Mouse (Mus musculus) brain, embryonic 18.5 days (tissue): Measurements from ENCODE around the gene Ankrd13b.

Experiments
- DNase-seq: peaks from one replicate; pipeline ENCODE4 v3.0.0-alpha.2; 2012; ENCODE audit warnings: low read depth, low spot score

The Ankrd13b gene

GRCm38 (mm10) chr11:77492311-77492871 lies 2.9 kb upstream of the Ankrd13b start:
- DNase-seq, result no peak

DNA sequence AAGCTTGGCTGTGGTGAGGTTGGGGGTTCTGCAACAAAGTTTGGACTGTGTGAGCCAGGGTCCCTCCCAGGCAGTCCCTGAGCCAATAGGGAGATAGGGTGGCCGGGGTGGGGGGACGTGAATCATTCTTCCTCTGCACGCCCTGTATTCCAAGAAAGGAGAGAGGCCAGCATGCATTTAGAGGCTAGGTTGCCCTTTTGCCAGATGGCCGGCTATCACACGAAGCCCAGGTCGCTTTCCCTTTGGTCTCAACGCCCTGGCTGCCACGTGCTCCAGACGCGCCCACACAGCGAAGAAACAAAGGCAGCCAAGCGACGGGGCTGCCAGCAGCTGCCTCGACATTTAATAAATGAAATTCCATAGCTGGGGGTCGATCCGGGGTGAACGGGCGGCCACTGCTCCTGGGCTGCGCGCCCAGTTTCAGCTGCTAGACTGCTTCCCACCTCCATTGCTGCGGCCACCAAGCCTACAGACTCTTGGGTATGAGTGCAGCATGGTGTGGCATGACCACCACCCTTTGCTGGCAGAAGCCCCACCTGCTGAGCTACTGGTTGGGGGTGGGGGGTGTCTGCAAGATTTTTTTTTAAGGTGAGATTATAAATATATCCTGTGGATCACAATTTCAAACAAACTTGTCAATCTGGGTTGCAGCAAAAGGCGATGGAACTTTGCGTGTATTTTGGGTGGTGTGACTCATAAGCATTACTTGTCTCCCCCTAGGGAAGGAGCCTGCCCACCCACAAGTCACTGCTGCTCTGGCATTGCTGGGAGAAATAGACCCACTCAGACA lies 2.2 kb upstream of the Ankrd13b start:
- no peak for DNase-seq

- DNase-seq, result peak; percentile 85
These were observed 1.6 kb upstream of the Ankrd13b start for GRCm38 (mm10) chr11:77491123-77491501.

GRCm38 (mm10) chr11:77490451-77490850 lies 973 bp upstream of the Ankrd13b start:
- no peak for DNase-seq

DNA sequence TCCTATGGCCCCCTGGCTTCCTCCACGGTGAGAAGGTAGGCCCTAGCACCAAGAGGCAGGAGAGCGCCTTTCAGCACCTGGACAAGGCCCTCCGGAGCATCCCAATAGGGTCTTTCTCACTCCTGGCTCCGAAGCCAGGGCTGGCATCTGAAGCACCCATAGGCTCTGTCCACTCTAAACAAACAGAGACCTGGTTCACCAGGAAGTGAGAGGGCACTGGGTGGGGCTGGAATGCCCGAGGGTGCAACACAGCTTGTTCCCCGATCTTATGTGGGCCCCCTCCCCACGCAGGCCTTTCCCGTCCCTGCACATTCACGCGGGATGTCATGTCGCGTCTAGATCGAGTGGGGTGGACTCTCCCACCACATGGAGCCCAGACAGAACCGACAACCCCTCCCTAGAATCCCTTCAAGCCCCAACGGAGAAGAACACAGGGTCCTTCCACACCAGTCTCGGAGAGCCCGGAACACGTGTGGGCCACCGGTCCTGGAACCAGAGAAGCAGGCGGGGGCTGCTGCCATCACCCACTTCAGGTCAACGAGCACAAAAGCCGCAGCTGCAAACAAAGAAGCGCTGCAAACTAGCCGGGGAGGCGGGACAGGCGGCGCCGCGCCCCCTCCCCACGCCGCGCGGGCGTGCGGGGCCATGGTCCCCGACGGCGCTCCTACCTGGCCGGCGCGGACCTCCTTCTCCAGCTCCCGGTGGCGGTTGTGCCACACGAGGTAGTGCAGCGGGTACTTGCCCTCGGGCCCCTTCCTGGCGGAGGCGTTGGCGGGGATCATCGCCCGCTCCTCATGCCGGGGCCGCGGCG lies 502 bp downstream of the Ankrd13b start:
- DNase-seq, result no peak

- DNase-seq, result no peak
These were observed 2.7 kb downstream of the Ankrd13b start for GRCm38 (mm10) chr11:77486798-77487197.

DNA sequence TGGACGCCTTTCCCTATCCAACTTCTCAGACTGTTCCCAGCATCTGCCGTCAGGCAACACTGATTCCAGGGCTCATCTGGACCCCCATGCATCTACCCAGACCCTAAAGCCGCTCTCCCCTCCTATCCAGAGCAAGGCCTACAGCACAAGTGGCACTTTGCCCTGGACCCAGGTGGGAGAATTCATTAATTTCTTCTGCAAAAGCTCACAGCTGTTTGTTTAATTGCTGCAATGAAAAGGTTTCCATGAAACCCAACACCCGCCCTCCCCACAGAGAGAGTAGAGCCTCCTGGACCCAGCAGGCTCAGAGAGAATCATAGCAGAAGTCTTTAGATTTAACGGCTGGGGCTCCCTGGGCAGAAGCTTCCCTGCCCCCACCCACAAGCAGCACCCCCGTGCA lies 4.2 kb downstream of the Ankrd13b start:
- DNase-seq, result no peak

- no peak for DNase-seq
These were observed 5.8 kb downstream of the Ankrd13b start for GRCm38 (mm10) chr11:77483510-77484255.

- DNase-seq, result no peak
These were observed 6.4 kb downstream of the Ankrd13b start for GRCm38 (mm10) chr11:77483043-77483442.

GRCm38 (mm10) chr11:77476895-77477294 lies 12.6 kb downstream of the Ankrd13b start:
- no peak for DNase-seq

GRCm38 (mm10) chr11:77476216-77476615 lies 13.3 kb downstream of the Ankrd13b start:
- DNase-seq, result no peak

DNA sequence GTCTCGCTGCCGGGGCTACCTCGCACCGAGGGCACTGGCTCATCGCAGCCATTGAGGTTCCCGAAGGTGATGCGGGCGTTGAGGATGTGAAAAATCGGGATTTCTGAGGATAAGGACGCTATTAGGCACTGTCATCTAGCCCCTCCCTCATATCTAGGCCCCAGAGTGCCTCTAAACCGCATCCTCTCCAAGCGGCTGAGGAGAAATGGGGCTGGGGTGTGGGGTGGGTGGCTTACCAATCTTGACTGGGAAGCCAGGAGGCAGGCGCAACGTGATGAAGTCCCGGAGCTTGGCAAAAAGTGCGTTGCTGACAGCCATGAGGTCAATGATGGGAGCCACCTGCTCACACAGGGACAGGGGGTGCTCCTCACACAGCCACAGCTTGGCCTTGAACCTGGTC lies 16.7 kb downstream of the Ankrd13b start:
- no peak for DNase-seq

DNA sequence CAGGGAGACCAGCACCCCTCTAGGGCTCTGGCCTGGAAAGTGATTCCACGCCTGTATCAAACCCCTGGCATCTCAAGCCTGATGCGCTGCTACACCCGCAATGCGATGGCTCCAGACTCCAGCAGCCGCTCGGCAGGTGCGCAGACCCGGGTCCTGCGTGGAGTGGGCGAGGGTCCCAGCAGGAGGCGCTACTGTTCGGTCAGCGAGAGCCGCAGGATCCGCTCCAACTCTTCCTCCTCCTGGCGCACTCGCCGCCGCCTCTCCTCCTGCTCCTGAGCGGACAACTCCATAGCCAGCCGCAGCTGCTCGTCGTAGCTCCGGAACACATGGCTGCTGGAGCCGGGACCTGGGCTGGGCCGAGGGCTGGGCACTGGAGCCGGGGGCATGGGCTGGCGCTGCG lies 18.1 kb downstream of the Ankrd13b start:
- no peak for DNase-seq

- DNase-seq, result no peak
These were observed 21.1 kb downstream of the Ankrd13b start for GRCm38 (mm10) chr11:77468397-77468796.

DNA sequence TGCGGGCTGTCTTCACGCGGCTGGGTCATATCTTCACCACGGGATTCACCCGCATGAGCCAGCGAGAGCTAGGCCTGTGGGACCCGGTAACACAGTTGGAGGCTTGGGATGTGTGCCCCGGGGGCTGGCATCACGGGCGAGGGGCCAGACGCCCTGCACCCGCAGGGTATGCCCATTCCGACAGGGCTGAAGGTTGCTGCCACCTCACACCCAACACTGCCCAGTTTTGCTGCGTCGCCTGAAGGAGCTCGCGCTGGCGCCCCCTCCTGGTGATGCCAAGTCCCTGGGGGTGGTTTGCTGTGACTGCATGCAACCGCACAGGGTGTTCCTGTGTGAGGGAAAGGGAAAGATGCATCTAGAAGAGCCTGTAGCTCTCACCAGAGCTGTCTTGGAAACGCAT lies 21.7 kb downstream of the Ankrd13b start:
- no peak for DNase-seq

- DNase-seq, result no peak
These were observed 22.3 kb downstream of the Ankrd13b start for GRCm38 (mm10) chr11:77467157-77467556.

DNA sequence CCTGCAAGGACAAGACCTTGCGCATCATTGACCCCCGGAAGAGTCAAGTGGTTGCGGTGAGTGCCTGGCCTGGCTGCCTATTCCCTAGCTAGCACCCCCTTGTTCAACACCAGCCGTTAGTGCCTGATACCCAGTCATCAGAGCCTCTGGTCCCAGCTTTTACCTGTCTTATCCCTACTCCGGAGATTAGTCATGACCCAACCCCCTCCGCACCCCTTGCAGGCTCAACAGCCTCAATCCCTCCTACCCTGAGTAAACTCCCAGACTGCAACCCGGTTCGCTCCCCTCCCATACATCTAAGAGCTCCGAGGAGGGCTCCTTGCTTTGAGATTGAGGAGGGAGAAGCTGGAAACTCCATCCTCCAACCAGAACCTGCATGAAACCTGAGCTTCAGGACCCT lies 22.9 kb downstream of the Ankrd13b start:
- DNase-seq, result no peak

DNA sequence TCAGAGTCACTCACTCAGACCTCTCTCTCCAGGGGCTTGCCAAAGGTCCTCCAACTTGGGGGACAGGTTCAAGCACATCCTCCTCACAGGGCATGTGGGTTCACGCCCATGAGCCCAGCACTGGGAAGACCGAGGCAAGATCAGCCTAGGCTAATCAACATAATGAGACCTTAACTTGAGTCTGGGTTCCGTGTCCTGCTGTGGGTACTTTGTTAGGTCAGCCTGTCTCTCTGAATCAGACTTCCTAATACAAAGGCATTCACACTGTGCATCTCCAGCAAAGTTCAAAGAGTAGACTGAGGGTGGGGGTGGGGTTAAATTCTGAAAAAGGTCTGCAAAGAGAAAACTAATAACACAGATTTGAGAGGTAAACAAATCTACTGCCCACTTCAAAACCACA lies 24.4 kb downstream of the Ankrd13b start:
- DNase-seq, result no peak

GRCm38 (mm10) chr11:77464684-77465083 lies 24.8 kb downstream of the Ankrd13b start:
- no peak for DNase-seq

- DNase-seq, result no peak
These were observed 25.7 kb downstream of the Ankrd13b start for GRCm38 (mm10) chr11:77463786-77464185.

DNA sequence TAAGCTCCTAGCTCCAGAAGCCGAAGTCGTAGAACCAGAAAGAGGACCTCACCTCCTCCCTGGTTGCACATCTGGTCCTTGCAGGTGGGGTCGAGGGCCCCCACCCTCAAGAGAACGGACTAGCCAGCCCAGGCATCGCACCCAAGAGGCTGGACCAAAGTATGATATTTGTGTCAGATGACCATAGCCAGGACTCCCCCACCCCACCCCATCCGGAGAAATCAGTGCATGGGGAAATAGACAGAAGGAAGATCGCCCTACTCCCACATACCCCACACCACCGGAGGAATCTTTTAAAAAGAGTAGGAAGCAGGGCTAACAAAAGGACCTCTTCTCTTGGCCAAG lies 26.4 kb downstream of the Ankrd13b start:
- DNase-seq, result no peak
